Mouse (Mus musculus) ES-E14 (cell line): ENCODE results near the gene Fkbp14. TPM values are rescaled to one million over a fixed set of nuclear protein-coding genes. Genes with fewer than 3 reads are reported as not detected.

Experiments
- DNase-seq: peaks from one replicate; pipeline ENCODE4 v3.0.0-alpha.2; 2013; ENCODE audit warnings: low read depth, low spot score
- H3K27ac ChIP-seq: 2 replicates; pipeline ENCODE4 v1.5.1; 2012; ENCODE audit warnings: low read depth, mild to moderate bottlenecking, low read length, moderate library complexity, mixed read lengths; ENCODE audit not compliant: poor library complexity, insufficient read depth, severe bottlenecking
- H3K36me3 ChIP-seq: 2 replicates; pipeline ENCODE4 v1.6.1; 2012; ENCODE audit warnings: mild to moderate bottlenecking, low read length, moderate library complexity, mixed read lengths; ENCODE audit not compliant: control insufficient read depth, poor library complexity, insufficient read depth, severe bottlenecking
- H3K4me1 ChIP-seq, 2 experiments: fragments of 150-350 bp in 1 of 2; sonication (generic) in 1 of 2; 2 replicates each; pipeline ENCODE4 v1.6.1; 2012; ENCODE audit warnings: low read length in 2 of 2, mild to moderate bottlenecking in 1 of 2, mixed read lengths in 1 of 2; ENCODE audit not compliant: control insufficient read depth in 2 of 2, insufficient read depth in 2 of 2, poor library complexity in 1 of 2
- H3K4me3 ChIP-seq, 2 experiments: fragments of 150-350 bp in 1 of 2; sonication (generic) in 1 of 2; 2 replicates each; pipeline ENCODE4 v1.5.1; 2012; ENCODE audit warnings: low read length in 2 of 2, low read depth in 1 of 2, mild to moderate bottlenecking in 1 of 2, mixed read lengths in 1 of 2; ENCODE audit not compliant: insufficient read depth in 1 of 2, poor library complexity in 1 of 2, severe bottlenecking in 1 of 2
- H3K9ac ChIP-seq: 2 replicates; pipeline ENCODE4 v1.6.1; 2012; ENCODE audit warnings: low read depth, mild to moderate bottlenecking, low read length, mixed read lengths; ENCODE audit not compliant: poor library complexity, insufficient read depth, severe bottlenecking
- H3K9me3 ChIP-seq: fragments of 150-350 bp; sonication (generic); 2 replicates; pipeline ENCODE4 v1.6.1; 2012; ENCODE audit warnings: low read depth, mild to moderate bottlenecking, low read length; ENCODE audit not compliant: control insufficient read depth, insufficient read depth
- CHD2 ChIP-seq: IDR thresholded peaks from 2 replicates; pipeline ENCODE4 v1.6.1; 2014; ENCODE audit warnings: mild to moderate bottlenecking, low read depth, low read length, inconsistent platforms
- HCFC1 ChIP-seq: IDR thresholded peaks from 2 replicates; pipeline ENCODE4 v1.6.1; 2012; ENCODE audit warnings: low read length, inconsistent platforms, borderline replicate concordance; ENCODE audit not compliant: insufficient read depth
- MAFK ChIP-seq: IDR thresholded peaks from 2 replicates; pipeline ENCODE4 v1.6.1; 2014; ENCODE audit warnings: mild to moderate bottlenecking, low read depth, low read length, inconsistent platforms; ENCODE audit not compliant: insufficient read depth
- ZC3H11A ChIP-seq: IDR thresholded peaks from 2 replicates; pipeline ENCODE4 v1.6.1; 2012; ENCODE audit warnings: low read depth, mild to moderate bottlenecking, inconsistent platforms, low read length, borderline replicate concordance
- ZNF384 ChIP-seq: IDR thresholded peaks from 2 replicates; pipeline ENCODE4 v1.6.1; 2012; ENCODE audit warnings: low read depth, low read length, inconsistent platforms
- in situ Hi-C, 2 experiments: fragments of 600-800 bp; cut with MboI; formaldehyde crosslinking; loops; one replicate each; pipeline ENCODE4 v1.15.1; 2025; ENCODE audit warnings: low sequenced_read_pairs in 2 of 2, inconsistent platforms in 1 of 2; ENCODE audit not compliant: unreplicated experiment in 2 of 2
- total RNA-seq: library from RNA; depleted of rRNA; stranded (reverse); fragments of 300-350 nt; gene quantifications from 2 replicates; pipeline ENCODE4 v1.2.3, GENCODE M21; 2012

Fkbp14 gene
- total RNA-seq, 1 experiment: 7.6 TPM

GRCm38 (mm10) chr6:54586911-54587310 lies 10.2 kb downstream of the Fkbp14 start:
- DNase-seq: no peak
- in situ Hi-C loops: no loop called here

DNA sequence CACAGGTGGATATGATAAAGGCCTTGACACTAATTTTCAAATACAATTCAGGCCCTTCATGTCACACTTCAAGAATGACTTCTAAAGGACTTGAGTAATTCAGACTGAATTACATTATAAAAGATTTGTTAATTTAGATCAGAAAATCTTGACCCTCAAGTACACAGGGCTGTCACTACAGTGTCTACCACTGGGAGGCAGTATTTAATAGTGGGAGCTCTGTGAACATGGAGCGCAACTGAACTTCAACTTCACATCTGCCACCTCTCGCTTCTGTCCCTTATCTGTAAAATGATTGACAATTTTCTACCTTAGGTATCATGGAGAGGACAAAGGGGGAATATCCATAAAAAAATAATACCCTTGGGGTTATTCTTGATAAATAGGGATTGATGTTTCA lies 10.9 kb downstream of the Fkbp14 start:
- no peaks in the 10 kb centered on the region for H3K9me3 ChIP-seq
- no peak overlapping the region for H3K4me3 ChIP-seq
- H3K36me3 ChIP-seq: no peaks in the 10 kb centered on the region
- H3K9ac ChIP-seq: no peak overlapping the region
- no peak for DNase-seq
- in situ Hi-C loops: no loop called here
- no peak for TF ChIP-seq CHD2
- no peak for TF ChIP-seq ZNF384
- TF ChIP-seq HCFC1: no peak
- peak; percentile 64; the same call in 1 of the 2 replicates for TF ChIP-seq ZC3H11A
- peaks cover 0 to 10% of the 10 kb centered on the region in 2 experiments; a peak in 1 of 4 replicates for H3K4me1 ChIP-seq
- no peak overlapping the region for H3K27ac ChIP-seq

More at GRCm38 (mm10) chr6:54586911-54587310, 10.2 kb downstream of the Fkbp14 start:
- Histone ChIP-seq H3K4me3 (no peak overlapping the region), H3K36me3 (no peaks in the 10 kb centered on the region), H3K27ac (no peak overlapping the region), H3K4me1 (peaks cover 0 to 10% of the 10 kb centered on the region in 2 experiments; a peak in 1 of 4 replicates), H3K9me3 (no peaks in the 10 kb centered on the region), H3K9ac (no peak overlapping the region)
- no peak for TF ChIP-seq CHD2
- TF ChIP-seq HCFC1: no peak
- no peak for TF ChIP-seq MAFK
- no peak for TF ChIP-seq ZNF384
- no peak for TF ChIP-seq ZC3H11A

- Histone ChIP-seq H3K27ac (no peak overlapping the region), H3K9ac (no peak overlapping the region), H3K4me3 (no peak overlapping the region), H3K4me1 (no peaks in the 10 kb centered on the region), H3K9me3 (no peaks in the 10 kb centered on the region), H3K36me3 (no peaks in the 10 kb centered on the region)
- no peak for DNase-seq
- in situ Hi-C loops: no loop called here
- TF ChIP-seq ZC3H11A (no peak), HCFC1 (no peak), CHD2 (no peak), MAFK (no peak), ZNF384 (no peak)
Measured at GRCm38 (mm10) chr6:54573218-54573955, 23.7 kb downstream of the Fkbp14 start.

DNA sequence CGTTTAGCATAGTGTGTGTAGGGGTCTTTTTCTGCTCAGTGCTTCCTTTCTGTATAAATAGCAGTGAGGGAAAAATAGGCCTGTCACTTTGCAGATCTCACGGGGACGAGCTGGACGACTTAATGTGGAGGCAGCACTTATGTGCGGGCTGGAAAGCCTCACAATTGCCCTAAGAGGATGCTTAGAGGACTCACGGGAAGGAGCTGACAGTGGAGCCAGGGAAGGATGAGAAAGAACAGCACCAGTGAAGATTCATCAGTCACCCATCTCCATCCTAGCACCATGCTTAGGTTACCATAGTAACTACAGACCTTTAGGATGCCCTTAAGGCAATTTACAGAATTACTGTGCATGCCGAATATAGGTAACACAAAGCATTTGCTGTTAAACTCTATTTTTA lies 27.3 kb downstream of the Fkbp14 start:
- H3K4me3 ChIP-seq: no peak overlapping the region
- no peaks in the 10 kb centered on the region for H3K9me3 ChIP-seq
- H3K9ac ChIP-seq: no peak overlapping the region
- TF ChIP-seq ZNF384 (no peak), HCFC1 (no peak), MAFK (no peak), ZC3H11A (no peak), CHD2 (no peak)
- no peak for DNase-seq
- H3K36me3 ChIP-seq: no peaks in the 10 kb centered on the region
- no peak overlapping the region for H3K27ac ChIP-seq
- in situ Hi-C loops: no loop called here
- no peaks in the 10 kb centered on the region for H3K4me1 ChIP-seq
